Mouse (Mus musculus) forebrain, embryonic 11.5 days (tissue): ENCODE data around the gene Fgd6. TPM values are rescaled to one million over a fixed set of nuclear protein-coding genes. Genes with fewer than 3 reads are reported as not detected.

ENCODE experiments used
- ATAC-seq: fragments of 200-750 bp; cut with Nextera tagmentation; replicated peaks from 2 replicates; pipeline ENCODE4 v1.8.0; 2017; ENCODE audit warnings: moderate TSS enrichment; ENCODE audit not compliant: low FRiP score
- DNase-seq: peaks from one replicate; pipeline ENCODE4 v3.0.0-alpha.2; 2017; ENCODE audit warnings: low spot score
- H3K27ac ChIP-seq: fragments of 300-500 bp; sonication (generic); 2 replicates; pipeline ENCODE4 v1.5.1; 2014; ENCODE audit warnings: low read depth, low read length
- H3K27me3 ChIP-seq: fragments of 300-500 bp; sonication (generic); 2 replicates; pipeline ENCODE4 v1.6.1; 2014; ENCODE audit warnings: mild to moderate bottlenecking, low read length, mixed read lengths; ENCODE audit not compliant: control insufficient read depth, insufficient read depth
- H3K36me3 ChIP-seq: fragments of 300-500 bp; sonication (generic); 2 replicates; pipeline ENCODE4 v1.6.1; 2014; ENCODE audit warnings: mild to moderate bottlenecking, low read length, moderate library complexity, mixed read lengths; ENCODE audit not compliant: control insufficient read depth, insufficient read depth
- H3K4me1 ChIP-seq: fragments of 300-500 bp; sonication (generic); replicated peaks from 2 replicates; pipeline ENCODE4 v1.6.1; 2014; ENCODE audit warnings: low read length, mixed read lengths; ENCODE audit not compliant: control insufficient read depth, insufficient read depth
- H3K4me2 ChIP-seq: fragments of 300-500 bp; sonication (generic); 2 replicates; pipeline ENCODE4 v1.6.1; 2014; ENCODE audit warnings: low read depth, mild to moderate bottlenecking, low read length, moderate library complexity, mixed read lengths; ENCODE audit not compliant: severe bottlenecking
- H3K4me3 ChIP-seq: fragments of 300-500 bp; sonication (generic); 2 replicates; pipeline ENCODE4 v1.5.1; 2014; ENCODE audit warnings: low read depth, low read length
- H3K9ac ChIP-seq: fragments of 300-500 bp; sonication (generic); 2 replicates; pipeline ENCODE4 v1.6.1; 2014; ENCODE audit warnings: low read length
- H3K9me3 ChIP-seq: fragments of 300-500 bp; sonication (generic); 2 replicates; pipeline ENCODE4 v1.6.1; 2016; ENCODE audit warnings: low read length, mixed read lengths; ENCODE audit not compliant: control insufficient read depth
- WGBS: fragments of 180-500 bp; shearing (Covaris S2); extraction: QIAGEN DNeasy Blood & Tissue Kit; methylation state at CpG from one replicate; pipeline ENCODE4 v1.1.7; 2014; 5-methylcytosine and 5-hydroxymethylcytosine counted together
- polyA plus RNA-seq: library from polyadenylated mRNA; unstranded; fragments of >200 nt; fragmentation: Nextera tagmentation; extraction: Ambion mirVana; gene quantifications from 2 replicates; pipeline ENCODE4 v1.2.1, GENCODE M21; 2014

Fgd6 gene
- polyA plus RNA-seq, 1 experiment from 2014 or later, result 4.3 TPM

- ATAC-seq (peak; percentile 56; the same call in 1 of the 2 replicates), DNase-seq (no peak)
- Histone ChIP-seq H3K4me1 (peaks cover 6% of the 10 kb centered on the region; the same call in 1 of the 2 replicates), H3K27ac (0 out of 2 replicates have a peak overlapping the region, but pooled peaks have one; percentile 37), H3K9me3 (no peaks in the 10 kb centered on the region), H3K9ac (peak overlapping the region; percentile 82), H3K4me2 (peak overlapping the region; percentile 62), H3K4me3 (peak overlapping the region; percentile 83), H3K36me3 (no peaks in the 10 kb centered on the region), H3K27me3 (no peaks in the 10 kb centered on the region)
- WGBS, result under 1% methylated on average over 32 of the region's 32 CpGs
These were observed 566 bp downstream of the Fgd6 start for GRCm38 (mm10) chr10:94036375-94036758.

- no peak overlapping the region for H3K9ac ChIP-seq
- H3K27me3 ChIP-seq, result no peaks in the 10 kb centered on the region
- ATAC-seq (no peak), DNase-seq (no peak)
- no peaks in the 10 kb centered on the region for H3K36me3 ChIP-seq
- H3K9me3 ChIP-seq, result no peaks in the 10 kb centered on the region
- WGBS, result 50% methylated on average over 9 of the region's 9 CpGs
- H3K27ac ChIP-seq, result no peak overlapping the region
- no peak overlapping the region for H3K4me3 ChIP-seq
- peaks cover 6% of the 10 kb centered on the region; the same call in 1 of the 2 replicates for H3K4me1 ChIP-seq
- H3K4me2 ChIP-seq, result no peak overlapping the region
These were observed 1.4 kb downstream of the Fgd6 start for GRCm38 (mm10) chr10:94037196-94037595.

DNA sequence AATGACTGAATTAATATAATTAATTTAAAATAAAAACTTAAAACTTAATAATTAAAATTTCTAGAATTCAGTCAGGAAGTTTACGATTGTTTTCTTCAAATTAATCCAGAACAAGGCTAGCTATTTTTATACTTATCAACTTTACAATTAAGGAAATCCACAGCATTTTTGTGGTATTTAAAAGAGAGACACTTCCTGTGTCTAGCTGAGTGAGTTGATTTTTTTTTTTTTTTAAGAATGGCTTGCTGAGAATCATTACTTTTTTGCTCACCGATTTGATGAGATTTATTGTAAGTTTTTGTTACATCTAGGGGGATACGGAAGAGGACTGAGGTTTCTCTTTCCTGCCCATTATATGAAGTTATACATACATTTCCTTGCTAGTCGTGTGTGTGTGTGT, 1.8 kb downstream of the Fgd6 start:
- no peak for ATAC-seq
- Histone ChIP-seq H3K4me1 (peaks cover 6% of the 10 kb centered on the region; the same call in 1 of the 2 replicates), H3K9me3 (no peaks in the 10 kb centered on the region), H3K27me3 (no peaks in the 10 kb centered on the region), H3K4me2 (no peak overlapping the region), H3K27ac (no peak overlapping the region), H3K9ac (no peak overlapping the region), H3K4me3 (no peak overlapping the region), H3K36me3 (no peaks in the 10 kb centered on the region)
- no peak for DNase-seq
- WGBS, result 78% methylated on average over 4 of the region's 4 CpGs

DNA sequence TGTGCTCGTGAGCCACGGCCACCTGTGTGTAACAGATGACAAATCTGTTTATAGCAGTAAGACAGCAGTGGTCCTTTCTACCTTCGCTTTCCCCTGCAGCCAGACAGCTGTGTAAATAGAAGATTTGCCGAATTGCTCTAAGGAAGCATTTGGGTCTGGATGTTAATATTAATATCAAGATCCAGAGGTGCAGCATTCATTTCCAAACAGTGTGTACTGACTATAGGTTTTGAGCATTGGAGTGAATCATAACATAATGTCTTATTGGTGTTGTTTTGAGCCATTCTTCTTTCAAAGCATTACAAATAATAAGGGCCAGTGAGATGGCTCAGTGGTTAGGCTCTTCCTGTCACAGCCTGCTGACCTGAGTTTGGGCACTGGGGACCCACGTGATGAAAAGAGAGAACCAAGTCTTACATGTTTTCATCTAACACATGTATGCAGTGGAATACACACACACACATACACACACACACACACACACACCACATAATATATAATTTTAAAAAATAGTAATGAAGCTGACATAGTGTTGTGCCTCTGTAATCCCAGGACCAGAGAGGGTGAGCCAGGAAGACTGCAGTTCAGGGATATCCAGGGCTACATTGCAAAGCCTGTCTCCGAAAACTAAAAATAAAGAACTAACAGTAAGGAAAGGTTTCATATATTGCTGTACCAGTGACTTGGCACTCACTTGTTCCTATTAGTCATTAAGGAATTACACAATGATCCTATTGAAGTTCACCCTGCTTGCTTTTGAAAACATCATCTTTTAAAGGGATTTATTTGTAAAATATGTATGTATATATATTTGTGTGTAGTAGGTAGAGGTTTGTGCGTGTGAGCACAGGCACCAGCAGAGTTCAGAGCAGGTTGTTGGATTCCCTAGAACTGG, 2.8 kb downstream of the Fgd6 start:
- Histone ChIP-seq H3K27ac (no peak overlapping the region), H3K9ac (no peak overlapping the region), H3K4me1 (0 out of 2 replicates have a peak, but pooled peaks cover 1% of the 10 kb centered on the region), H3K9me3 (no peaks in the 10 kb centered on the region), H3K27me3 (no peaks in the 10 kb centered on the region), H3K4me2 (no peak overlapping the region), H3K4me3 (no peak overlapping the region), H3K36me3 (no peaks in the 10 kb centered on the region)
- DNase-seq (no peak), ATAC-seq (no peak)
- 77% methylated on average over 7 of the region's 7 CpGs for WGBS

DNA sequence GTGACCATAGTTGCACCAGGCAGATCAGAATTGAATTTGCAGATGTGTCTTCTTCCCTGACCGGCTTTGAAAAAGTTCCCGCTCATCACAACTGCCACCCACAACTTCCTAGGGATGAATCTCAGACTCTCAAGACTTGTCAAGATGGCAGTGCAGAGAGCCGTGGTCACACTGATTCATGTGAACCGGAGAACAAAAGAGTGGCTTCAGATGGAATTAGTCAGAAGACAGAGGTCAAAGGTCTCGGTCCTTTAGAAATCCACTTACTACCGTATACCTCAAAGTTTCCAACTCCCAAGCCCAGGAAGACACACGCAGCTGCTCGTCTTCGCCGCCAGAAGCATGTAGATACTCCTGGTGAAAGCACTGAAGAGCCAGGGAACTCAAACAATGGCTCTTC, 8.1 kb downstream of the Fgd6 start:
- H3K27ac ChIP-seq, result no peak overlapping the region
- peaks cover 4% of the 10 kb centered on the region for H3K4me1 ChIP-seq
- H3K9me3 ChIP-seq, result no peaks in the 10 kb centered on the region
- no peaks in the 10 kb centered on the region; the same call in 1 of the 2 replicates for H3K36me3 ChIP-seq
- 20% methylated on average over 10 of the region's 10 CpGs for WGBS
- H3K27me3 ChIP-seq, result no peaks in the 10 kb centered on the region
- H3K4me3 ChIP-seq, result no peak overlapping the region
- no peak overlapping the region for H3K4me2 ChIP-seq
- no peak for ATAC-seq
- H3K9ac ChIP-seq, result no peak overlapping the region
- no peak for DNase-seq

GRCm38 (mm10) chr10:94045301-94045700, 9.5 kb downstream of the Fgd6 start:
- Histone ChIP-seq H3K4me1 (peaks cover 4% of the 10 kb centered on the region), H3K9ac (no peak overlapping the region), H3K27me3 (no peaks in the 10 kb centered on the region), H3K4me3 (no peak overlapping the region), H3K4me2 (no peak overlapping the region), H3K36me3 (no peaks in the 10 kb centered on the region; the same call in 1 of the 2 replicates), H3K9me3 (no peaks in the 10 kb centered on the region), H3K27ac (no peak overlapping the region)
- no peak for DNase-seq
- ATAC-seq, result no peak
- WGBS, result 94% methylated on average over 13 of the region's 13 CpGs

DNA sequence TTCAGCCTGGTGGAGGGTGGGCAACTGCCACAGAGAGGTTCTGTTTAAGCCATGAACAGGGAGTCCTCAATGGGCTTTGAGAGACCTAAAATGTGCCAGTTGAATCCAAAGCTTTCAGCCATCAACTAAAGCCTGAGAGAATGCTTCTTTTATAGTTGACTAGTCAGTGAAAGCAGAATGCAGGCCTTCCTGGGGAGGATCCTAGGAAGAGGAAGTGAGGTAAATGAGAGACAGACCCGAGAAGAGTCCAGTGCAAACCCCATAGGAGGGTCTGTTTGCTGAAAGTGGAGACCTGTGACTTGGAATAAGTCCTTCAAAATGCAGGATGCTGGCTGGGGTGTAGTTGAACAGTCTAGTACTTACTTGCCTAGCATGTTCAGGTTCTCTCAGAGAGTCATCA, 11.2 kb downstream of the Fgd6 start:
- no peaks in the 10 kb centered on the region for H3K27me3 ChIP-seq
- no peak overlapping the region for H3K4me3 ChIP-seq
- no peak overlapping the region for H3K4me2 ChIP-seq
- H3K9ac ChIP-seq, result no peak overlapping the region
- WGBS, result 57% methylated on average over 1 of the region's 1 CpGs
- peaks cover 4% of the 10 kb centered on the region for H3K4me1 ChIP-seq
- no peak overlapping the region for H3K27ac ChIP-seq
- H3K36me3 ChIP-seq, result no peaks in the 10 kb centered on the region; the same call in 1 of the 2 replicates
- no peak for ATAC-seq
- no peaks in the 10 kb centered on the region for H3K9me3 ChIP-seq
- DNase-seq, result no peak

DNA sequence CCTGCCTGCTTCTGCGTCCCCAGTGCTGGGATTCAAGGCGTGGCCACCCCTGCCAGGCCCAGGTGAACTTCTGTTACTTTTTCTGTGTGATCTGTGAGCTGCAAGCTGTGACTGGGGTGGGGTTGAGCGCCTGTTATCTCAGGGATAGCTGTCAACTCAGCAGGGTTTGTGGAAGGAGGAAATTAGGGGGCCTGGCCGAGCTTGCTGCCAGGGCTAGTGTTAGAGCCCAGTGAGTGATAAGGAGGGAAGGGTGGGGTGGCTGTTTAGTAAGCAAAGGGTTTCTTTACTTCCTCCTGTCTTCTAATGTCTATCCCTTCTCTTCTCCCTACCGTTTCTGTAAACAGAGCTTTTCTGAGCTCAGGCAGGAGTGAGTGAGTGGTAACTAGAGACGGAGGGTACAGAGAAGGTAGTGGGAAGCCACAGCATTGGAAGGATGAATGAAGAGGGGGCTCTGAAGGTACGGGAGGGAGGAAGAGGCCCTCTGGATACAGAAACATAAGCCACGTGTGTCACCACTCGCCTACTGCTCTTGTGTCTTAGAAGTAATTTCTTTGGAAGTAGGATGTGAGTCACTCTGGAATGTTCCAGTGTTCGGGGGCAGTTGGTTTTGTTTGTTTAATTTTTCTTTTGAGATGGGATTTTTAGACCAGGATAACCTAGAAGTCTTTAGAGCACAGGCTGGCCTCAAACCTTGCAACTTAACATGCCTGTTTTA, 12.2 kb downstream of the Fgd6 start:
- H3K4me2 ChIP-seq, result no peak overlapping the region
- no peak overlapping the region for H3K4me3 ChIP-seq
- no peaks in the 10 kb centered on the region for H3K27me3 ChIP-seq
- WGBS, result 79% methylated on average over 10 of the region's 10 CpGs
- H3K9ac ChIP-seq, result no peak overlapping the region
- DNase-seq (no peak), ATAC-seq (no peak)
- no peaks in the 10 kb centered on the region; the same call in 1 of the 2 replicates for H3K36me3 ChIP-seq
- no peaks in the 10 kb centered on the region for H3K9me3 ChIP-seq
- H3K4me1 ChIP-seq, result peaks cover 4% of the 10 kb centered on the region
- H3K27ac ChIP-seq, result no peak overlapping the region
